Mouse (Mus musculus): Measurements from ENCODE around the gene Smyd1. TPM values are rescaled to one million over a fixed set of nuclear protein-coding genes. Genes with fewer than 3 reads are reported as not detected.

The Smyd1 gene
- total RNA-seq, 2 experiments from 2014 or later, result 0.58 to 0.94 TPM

Small RNA genes within 50 kb of the gene (microRNA-seq; reads per million reads assigned to microRNA genes)
- 39.0 to 41.9 reads per million in 2 experiments for gene Mir8112

Other genes with a start within 250 kb of the Smyd1 start
- gene Thnsl2, start 177.8 kb downstream of the Smyd1 start, total RNA-seq (2021), result 1 to 10 TPM; 4.1 to 4.9 TPM
- gene Fabp1, start 122.4 kb downstream of the Smyd1 start, total RNA-seq (2021), result not detected
- 10 to 100 TPM; 16.2 to 17.3 TPM for gene Krcc1, start 50.6 kb downstream of the Smyd1 start, total RNA-seq (2021)
- not detected for gene Cd8b1, start 555 bp upstream of the Smyd1 start, total RNA-seq (2021)
- not detected for gene Cd8a, start 51.2 kb upstream of the Smyd1 start, total RNA-seq (2021)
- gene Rmnd5a, start 118.4 kb upstream of the Smyd1 start, total RNA-seq (2021), result 10 to 100 TPM; 87.7 to 92.0 TPM
- gene Rnf103, start 171.7 kb upstream of the Smyd1 start, total RNA-seq (2021), result 10 to 100 TPM; 45.0 to 46.6 TPM
- 100 to 1,000 TPM in 1 of 2 experiments, 10 to 100 TPM in 1; 98.6 to 103 TPM for gene Chmp3, start 221.6 kb upstream of the Smyd1 start, total RNA-seq (2021)